Mouse (Mus musculus) left cerebral cortex, adult 18-20 months (tissue): ENCODE results near the gene Dcp1b. TPM values are rescaled to one million over a fixed set of nuclear protein-coding genes. Genes with fewer than 3 reads are reported as not detected.

ENCODE experiments used
- DNase-seq, 2 experiments: peaks; one replicate each; pipeline ENCODE4 v3.0.0; 2021 to 2022; ENCODE audit warnings: low spot score in 2 of 2, mixed read lengths in 1 of 2
- long read RNA-seq, 2 experiments: library from polyadenylated mRNA; stranded (forward); transcript quantifications; one replicate each; pipeline ENCODE4 v2.0.0; 2021
- total RNA-seq, 2 experiments: library from RNA; stranded (reverse); gene quantifications; 2 replicates each; pipeline ENCODE4 v1.2.3; 2021

The Dcp1b gene
- total RNA-seq, result 10 to 100 TPM; 17.4 to 17.8 TPM
- long read RNA-seq, experiment 1, transcript Dcp1b-202 (9 exons, 3,313 nt), result major isoform, 8 of 17 reads
- long read RNA-seq, experiment 1, partial matches to known transcripts, result 0 of 17 reads
- long read RNA-seq, experiment 1, other reads (novel, unspliced or antisense), result 8 of 17 reads
- long read RNA-seq, experiment 2, partial matches to known transcripts, result 4 of 9 reads
- long read RNA-seq, experiment 2, other reads (novel, unspliced or antisense), result 3 of 9 reads

DNA sequence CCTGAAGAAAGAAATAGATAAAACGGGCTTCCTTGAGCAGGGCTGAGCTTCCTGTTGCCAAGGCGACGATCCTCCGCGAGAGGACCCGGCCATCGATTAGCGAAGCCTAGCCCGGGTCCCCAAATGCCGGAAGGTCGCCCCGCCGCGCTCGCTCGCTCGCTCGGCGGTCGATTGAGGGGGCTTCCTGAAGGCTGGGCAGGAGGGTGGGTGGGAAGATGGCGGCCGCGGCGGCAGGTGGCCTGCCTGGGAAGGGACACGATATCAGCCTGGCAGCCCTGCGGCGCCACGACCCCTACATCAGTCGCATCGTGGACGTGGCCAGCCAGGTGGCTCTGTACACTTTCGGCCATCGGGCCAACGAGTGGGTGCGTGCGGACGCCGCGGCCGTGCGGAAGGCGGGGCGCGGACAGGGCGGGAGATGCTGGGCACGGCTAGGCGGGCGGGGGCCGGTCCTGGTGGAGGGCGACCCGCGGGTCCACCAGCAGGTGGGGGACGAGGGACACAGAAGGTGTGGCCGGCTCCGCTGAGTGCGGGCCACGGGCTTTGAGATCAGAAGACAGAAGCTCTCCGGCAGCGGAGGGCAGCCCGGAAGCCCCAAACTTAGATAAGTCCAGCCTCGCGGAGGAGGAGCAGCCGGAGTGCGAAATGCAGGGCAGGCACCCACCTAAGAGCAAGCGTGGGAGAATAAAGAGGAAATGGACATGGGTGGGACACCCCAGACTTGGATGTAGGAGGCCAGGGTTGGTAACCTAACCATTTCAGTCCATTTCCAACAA is at the start of gene Dcp1b:
TSS of gene Dcp1b (plus strand) at position 176 of the 776 bp plus-strand sequence.
- peak; percentile 82 to 90 for DNase-seq

DNA sequence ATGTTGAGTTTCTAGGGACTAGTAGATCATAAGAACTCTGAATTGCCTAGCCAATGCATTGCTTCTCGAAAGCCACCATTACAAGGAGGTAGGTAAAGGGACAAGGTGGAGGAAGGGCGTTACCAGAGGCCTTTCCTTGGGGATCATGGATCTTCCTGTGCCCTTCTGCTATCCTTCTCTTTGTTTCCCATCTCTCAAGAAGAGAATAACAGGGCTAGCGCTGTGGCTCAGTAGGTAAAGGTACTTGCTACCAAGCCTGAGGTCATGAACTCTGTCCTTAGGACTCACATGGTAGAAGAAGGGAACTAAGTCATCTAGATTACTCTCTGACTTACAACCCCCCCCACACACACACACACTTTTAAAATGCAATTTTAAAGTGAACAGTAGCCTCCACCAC is 48.1 kb upstream of the Dcp1b start:
- no peak for DNase-seq

DNA sequence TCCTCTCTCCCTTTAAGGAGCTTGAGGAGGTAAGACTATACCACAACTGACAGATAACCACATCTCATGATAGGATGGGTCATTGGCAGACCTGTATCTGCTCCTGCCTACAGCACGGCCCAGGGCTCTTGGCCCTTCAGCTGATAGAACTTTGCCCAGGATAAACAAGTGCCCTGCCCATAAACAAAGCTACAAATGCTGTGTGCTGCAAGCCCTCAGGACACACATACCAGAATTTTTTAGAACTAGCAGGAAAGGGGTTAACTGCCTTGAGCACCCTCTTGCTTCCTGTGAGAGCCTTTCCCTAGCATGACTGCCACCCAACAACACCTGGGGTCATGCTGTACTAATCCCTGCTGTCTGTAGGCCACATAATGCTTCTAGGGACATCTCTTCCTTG is 47.0 kb upstream of the Dcp1b start:
- no peak for DNase-seq

DNA sequence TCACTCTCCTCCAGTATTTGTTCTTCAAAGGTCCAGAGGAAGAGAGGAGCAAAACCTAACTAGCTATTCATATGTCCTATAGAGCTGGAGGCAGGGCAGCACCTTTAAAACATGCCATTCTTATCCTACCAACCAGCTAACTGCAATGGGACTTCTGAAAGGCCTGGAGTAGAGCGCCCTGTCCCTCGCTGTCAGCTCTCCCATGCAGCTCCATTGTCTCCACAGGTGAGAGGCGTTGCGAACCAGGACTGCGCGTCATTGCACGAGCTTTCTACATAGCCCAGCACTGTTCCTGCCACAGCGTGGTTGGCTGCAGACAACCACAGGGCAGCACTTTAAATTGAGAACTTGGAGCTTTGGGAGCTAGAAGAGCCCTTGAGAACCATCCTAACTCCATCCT is 46.5 kb upstream of the Dcp1b start:
- no peak for DNase-seq

DNA sequence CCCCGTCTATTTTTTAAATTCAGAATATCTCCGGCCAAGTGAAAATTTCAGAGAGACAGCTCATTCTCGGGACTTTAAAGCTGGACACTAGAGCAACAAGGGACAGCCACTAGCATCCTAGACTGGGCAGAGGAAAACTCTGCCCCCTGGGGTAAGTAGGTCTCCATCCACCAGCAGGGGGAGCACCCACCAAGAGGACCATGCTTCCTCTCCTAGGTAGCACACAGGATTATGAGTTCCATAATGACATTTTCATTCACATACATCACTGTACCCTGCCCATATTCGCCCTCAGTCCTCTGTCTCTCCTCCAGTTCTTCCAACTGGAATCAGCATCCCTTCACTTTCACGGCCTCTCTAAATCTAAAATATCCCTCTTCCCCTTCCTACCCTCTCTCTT is 45.4 kb upstream of the Dcp1b start:
- DNase-seq, result peak; percentile 34 to 60

DNA sequence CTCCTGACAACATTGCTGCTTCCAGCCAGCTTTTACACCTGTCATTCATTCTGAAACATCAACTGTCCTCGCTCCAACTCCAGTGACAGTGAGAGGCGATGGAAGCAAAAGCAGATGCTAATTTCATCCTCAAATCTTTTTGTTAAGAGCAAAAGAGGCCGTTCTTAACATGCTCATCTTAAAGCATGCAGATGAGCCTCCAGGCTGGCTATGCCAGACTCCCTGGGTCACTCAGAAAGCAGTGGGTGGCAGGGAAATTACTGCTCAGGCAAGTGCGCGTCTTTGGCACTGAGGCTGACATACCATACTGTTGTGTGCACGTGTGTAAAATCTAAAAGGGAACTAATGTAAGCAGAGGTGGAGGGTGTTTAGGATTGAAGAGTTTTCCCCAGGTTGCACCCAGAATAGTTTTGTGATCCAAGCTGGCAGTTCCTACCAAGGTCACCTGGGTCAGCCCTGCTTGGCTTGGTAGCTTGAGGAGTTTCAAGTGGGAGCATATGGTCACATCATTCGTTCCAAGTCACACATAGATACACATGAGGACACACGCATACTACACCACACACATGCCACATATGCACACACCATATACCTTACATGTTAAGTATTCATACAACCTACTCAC is 42.8 kb upstream of the Dcp1b start:
- no peak for DNase-seq

DNA sequence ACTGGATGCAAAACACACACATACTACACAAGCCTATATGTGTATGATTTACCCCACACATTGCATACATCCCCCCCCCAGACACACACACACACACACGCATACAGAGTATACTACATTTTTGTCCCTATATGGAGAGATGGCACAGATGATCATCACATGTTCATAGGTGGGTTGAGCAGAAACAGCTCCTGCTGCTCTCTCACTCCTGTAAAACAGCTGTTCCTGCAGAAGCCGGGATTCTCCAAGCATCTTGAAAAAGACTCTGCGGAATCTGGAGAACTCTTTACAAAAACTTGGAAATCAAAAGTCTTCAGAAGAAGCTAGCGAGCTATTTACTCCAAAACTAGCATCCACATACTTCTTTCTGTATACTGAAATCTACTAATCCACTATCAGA is 42.2 kb upstream of the Dcp1b start:
- DNase-seq, result no peak

DNA sequence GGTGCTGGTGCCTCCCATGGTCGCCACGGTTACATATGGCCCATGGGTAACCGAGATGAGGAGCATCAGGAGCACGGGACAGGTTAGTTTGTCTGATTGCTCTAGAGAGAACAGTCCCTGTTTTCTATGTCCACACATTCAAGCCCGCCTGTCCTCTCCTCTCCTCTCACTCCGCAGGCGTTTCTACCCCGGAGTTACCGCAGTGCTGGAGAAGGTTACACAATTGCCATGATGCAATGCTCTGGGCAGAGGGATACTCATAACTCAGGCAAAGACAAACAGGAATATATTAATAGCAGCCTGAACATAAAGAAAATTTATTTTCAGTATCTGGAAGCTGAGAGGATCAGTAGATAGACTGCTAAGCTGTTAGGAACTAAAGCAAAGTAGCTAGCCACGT is 37.3 kb upstream of the Dcp1b start:
- no peak for DNase-seq

DNA sequence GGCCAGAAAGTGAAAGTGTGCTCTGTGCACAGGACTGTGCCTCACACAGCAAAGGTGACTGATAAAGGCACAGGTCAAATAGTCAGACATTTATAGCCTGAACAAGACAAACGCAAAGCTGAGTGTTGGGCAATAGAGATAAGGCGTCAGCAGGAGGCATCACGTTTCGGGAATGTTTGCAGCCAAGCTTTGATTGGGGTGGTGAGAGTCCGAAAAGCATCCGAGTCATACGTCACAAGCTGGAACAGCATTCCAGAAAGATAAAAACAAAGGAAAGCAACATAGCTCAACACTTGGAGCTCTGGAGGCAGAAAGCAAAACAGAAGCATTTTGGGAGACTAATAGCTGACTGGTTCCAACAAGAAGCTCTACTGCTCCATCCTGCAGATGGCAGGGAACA is 35.5 kb upstream of the Dcp1b start:
- no peak for DNase-seq

DNA sequence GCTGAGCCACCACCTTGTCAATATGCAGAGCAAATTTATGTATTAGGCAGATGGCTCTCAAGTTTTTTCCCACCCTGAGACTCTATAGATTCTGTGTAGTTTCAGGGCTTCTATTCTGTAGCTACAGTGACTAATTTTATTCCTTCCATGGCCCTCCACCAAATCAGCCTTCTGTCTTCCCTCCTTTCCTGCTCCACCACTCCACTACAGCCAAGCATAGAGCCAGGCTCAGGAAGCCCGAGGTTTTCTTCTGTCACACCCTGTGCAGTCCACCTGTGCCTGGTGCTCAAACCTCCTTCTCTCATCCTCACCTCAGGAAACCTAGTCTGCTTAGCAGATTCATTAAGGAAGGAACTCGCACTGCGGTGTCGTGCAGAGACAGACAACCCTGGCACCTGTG is 29.9 kb upstream of the Dcp1b start:
- DNase-seq, result no peak

DNA sequence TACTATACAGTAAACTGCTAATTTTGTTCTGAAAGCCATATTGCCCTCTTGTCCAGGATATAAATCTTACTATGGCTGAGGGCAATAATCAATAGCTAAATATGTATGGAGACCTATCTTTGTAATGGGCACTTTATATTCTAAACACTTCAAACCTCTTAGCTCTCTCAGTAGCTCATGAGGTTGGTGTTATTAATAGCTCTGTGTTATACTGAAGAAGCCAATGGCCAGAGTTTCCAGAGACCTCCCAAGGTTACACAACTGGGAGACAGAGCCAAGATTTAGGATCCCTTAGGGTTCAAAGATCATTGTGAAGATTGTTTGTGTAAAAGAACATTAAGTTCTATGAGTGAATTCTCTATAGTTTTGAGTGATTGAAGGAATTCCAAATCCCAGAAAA is 9.4 kb upstream of the Dcp1b start:
- no peak for DNase-seq

DNA sequence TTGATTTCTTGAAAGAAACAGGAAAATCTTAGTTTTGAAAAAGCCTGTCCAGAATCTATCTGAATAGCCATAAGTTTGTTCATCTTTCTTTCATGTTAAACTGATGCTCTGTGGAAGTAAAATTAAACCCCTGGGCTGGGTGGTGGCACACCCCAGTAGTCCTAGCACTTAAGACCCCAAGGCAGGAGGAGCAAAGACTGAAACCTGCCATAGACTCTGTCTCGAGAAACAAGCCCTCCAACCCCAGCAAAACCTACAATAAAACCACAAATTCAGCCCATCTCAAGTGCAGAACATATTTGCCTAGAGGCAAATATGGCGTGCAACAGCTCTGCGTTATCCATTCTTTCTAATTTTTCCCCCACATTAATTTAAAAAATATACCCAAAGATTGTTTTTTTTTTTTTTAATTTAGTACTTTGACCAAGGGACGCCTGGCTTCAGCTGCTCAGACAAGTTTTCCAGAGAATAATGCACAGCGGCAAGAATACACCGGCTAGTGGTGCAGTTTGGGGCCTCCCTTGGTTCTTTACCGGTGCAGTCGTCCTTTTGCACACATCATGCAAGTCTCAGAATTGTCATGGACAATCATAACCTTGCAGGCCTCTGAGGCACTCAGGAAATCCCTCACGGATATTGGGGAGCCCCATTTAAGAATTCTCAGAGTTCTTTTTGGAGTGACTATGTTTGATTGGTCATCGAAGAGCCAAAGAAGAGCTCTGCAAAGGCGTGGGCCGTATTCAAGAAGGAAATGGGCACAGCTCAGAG is 562 bp upstream of the Dcp1b start:
- DNase-seq, result no peak

DNA sequence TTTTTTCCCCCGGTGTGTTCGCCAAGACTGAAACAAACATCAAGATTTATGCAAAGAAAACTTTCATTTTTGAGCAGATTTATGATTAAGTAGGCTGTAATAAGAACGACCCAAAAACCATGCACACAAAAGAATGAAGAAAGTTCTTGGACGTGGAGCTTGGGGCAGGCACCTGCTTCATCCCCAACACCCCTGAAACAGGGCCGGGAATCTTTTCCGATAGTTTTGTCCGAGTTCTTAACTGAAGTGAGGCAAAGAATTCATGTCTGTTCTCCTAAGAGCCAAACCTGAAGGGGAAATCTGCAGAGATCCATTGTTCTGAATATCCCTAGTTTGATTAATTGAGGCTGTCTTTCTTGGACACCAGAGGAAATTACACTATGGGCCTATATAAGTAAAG is 1.1 kb downstream of the Dcp1b start:
- no peak for DNase-seq

DNA sequence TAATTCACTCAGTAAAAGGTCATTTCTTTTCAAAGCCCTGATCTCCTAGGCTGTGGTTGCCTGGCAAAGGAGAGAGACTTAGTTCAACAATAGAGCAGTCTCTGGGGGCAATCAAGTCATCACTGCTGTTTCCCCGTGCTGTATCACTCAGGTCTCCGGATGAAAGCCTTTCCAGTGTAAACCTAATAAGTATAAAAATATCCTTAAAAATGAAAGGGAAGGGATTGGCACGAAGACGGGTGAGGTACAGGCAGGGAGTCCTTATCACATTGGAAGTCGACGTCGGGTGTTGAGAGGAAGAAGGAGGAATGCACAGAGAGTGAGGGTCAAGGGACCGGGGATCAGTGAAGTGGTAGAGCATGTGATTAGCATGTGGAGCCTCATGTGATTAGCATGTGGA is 2.0 kb downstream of the Dcp1b start:
- DNase-seq, result no peak

DNA sequence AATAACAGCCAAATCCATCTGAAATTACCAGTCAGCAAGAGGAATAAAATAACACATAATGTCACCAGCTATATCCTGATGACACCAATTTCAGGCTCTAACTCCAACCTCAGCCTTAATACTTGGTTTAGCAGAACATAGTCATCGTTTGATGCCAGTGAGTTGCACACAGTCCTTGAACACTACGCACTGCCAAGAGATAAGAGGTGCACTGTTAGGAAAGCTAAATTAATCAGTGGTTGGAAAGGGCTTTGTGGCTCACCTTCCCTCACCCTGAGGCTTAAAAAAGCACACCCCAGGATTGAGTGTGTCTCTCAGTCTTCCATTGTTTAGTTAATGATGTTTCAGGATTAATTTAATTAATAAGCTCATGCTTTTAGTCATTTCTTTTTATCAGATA is 5.1 kb downstream of the Dcp1b start:
- DNase-seq, result no peak

DNA sequence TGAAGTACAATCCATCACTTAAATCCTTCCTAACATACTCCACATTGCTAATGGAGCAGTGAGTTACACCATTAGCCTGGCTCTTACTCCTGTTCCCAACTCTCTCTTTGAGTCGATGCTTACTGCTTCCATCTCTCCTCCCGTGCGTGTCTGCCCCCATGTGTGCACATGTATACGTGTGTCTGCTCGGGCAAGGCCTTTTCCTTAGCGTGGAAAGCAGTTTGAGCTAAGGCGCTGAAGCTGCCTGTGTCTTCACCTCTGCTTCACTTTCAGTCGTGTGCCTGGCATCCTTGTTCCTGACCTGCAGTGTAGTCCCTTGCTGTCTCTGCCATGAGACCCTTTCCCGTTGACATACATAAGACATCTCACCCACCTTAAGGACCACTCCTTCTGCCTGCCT is 7.2 kb downstream of the Dcp1b start:
- DNase-seq, result no peak

DNA sequence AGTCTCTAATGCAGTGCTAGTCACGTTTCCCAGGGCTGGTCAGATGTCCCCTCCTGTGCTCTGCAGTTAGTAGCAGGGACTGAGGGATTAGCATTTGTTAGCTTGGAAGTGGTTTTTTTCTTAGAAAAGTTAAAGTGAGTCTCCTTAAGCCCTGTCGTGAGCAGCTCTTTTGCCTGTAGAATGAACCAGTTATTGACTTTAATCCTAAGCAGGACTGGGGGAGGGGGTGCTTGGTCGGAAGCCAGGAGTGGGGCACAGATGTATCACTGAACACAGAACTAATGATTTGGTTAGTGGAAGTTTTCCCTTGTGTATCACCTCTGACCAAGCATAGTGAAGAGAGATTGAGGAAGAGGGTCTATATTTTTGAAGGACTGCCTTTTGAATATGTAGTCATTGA is 8.7 kb downstream of the Dcp1b start:
- DNase-seq, result no peak

DNA sequence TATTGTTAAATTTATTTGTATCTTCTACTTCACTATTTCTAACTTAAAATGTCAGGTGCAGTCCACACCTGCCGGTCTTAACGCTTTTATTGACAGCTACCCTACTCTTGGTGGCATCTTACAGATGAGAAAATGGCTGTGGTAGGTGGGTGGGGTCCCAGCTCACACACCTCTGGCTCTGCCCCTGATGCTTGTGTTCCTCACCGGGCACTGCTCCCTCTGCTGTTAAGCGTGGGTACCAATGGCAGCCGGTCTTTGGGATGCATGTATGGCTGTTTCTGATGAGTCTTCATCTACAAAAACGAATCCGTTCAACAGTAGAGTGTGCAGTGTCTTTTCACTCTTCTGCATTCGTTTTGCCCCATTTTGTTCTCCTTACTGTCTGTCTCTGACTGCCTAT is 11.6 kb downstream of the Dcp1b start:
- DNase-seq, result peak in 1 of 2 experiments; percentile 14

DNA sequence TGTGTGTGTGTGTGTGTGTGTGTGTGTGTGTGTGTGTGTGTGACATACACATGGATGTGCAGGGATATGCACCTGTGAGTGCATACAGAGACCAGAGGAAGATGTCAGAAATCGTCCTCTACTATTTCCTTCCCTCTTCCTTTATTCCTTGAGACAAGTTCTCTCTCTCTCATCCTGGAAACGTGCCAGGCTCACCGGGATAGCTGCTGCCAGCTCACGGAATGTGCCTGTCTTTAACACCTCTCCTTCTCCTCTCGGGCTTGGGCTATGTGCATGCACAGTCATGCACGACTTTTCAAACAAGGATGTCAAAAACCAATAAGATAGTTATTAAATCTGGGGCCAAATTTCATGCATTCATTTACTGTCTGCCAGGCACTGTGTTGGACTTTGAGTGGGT is 12.6 kb downstream of the Dcp1b start:
- no peak for DNase-seq

DNA sequence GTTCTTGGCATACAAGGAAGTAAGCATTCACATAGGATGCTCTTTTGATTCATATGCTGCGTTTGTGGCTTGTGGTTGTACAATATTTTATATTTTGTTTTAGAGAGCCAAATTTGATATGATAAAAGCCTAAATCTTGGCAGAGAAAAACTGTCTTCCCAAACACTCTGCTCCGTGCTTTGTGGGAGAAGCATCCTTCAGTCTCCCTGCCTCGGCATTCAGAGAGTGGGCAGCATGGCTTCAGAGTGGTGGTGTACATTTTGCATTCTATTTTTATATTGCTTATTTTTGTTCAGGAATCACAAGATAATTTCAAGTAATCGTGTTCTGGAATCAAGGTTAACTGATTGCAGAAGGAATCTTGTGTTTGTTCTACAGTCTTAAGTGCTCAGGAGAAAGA is 16.4 kb downstream of the Dcp1b start:
- no peak for DNase-seq

DNA sequence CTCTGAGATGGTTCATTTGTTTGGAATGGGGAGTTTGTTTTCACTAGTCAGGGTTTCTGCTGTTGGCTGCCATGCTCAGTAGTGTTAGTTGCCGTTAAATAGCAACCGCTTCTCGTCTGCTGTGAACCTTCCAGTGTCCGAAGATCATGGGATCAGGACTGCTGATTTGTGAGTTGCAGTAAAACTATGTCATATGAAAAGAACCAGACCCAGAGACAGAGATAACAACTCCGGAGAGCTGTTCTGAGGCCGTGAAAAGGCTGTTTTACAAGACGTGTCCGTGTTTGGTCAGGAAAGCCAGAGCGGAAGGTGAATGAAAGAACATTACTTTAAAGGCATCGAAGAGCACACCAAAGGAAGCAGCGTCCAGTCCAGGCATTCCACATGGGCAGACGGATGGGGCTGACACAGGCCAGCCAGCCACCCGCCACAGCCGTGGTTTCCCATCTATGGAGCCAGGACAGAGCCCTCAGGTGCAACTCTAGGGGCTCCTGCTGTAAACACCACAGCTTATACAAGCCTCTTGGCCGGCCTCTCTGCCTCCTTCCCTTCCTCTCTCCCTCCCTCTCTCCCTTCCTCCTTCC is 18.6 kb downstream of the Dcp1b start:
- no peak for DNase-seq
